Mouse (Mus musculus) limb, embryonic 12.5 days (tissue): ENCODE measurements around the gene Ap1s1. TPM values are rescaled to one million over a fixed set of nuclear protein-coding genes. Genes with fewer than 3 reads are reported as not detected.

Experiments used
- ATAC-seq: fragments of 200-750 bp; cut with Nextera tagmentation; 2 replicates; pipeline ENCODE4 v1.8.0; 2017; ENCODE audit warnings: low read depth, moderate TSS enrichment; ENCODE audit not compliant: insufficient number of reproducible peaks, insufficient read depth, low FRiP score, low TSS enrichment
- H3K27ac ChIP-seq: fragments of 300-500 bp; sonication (generic); 2 replicates; pipeline ENCODE4 v1.5.1; 2016; ENCODE audit warnings: mild to moderate bottlenecking, moderate library complexity
- H3K27me3 ChIP-seq: fragments of 300-500 bp; sonication (generic); 2 replicates; pipeline ENCODE4 v1.6.1; 2016; ENCODE audit warnings: mild to moderate bottlenecking, moderate library complexity
- H3K36me3 ChIP-seq: fragments of 300-500 bp; sonication (generic); 2 replicates; pipeline ENCODE4 v1.6.1; 2016; ENCODE audit warnings: mild to moderate bottlenecking, moderate library complexity
- H3K4me1 ChIP-seq: fragments of 300-500 bp; sonication (generic); replicated peaks from 2 replicates; pipeline ENCODE4 v1.6.1; 2016
- H3K4me2 ChIP-seq: fragments of 300-500 bp; sonication (generic); 2 replicates; pipeline ENCODE4 v1.6.1; 2016; ENCODE audit warnings: mild to moderate bottlenecking, moderate library complexity
- H3K4me3 ChIP-seq: fragments of 300-500 bp; sonication (generic); replicated peaks from 2 replicates; pipeline ENCODE4 v1.5.1; 2016; ENCODE audit warnings: mild to moderate bottlenecking
- H3K9ac ChIP-seq: fragments of 300-500 bp; sonication (generic); replicated peaks from 2 replicates; pipeline ENCODE4 v1.6.1; 2016; ENCODE audit warnings: mild to moderate bottlenecking, moderate library complexity
- H3K9me3 ChIP-seq: fragments of 300-500 bp; sonication (generic); 2 replicates; pipeline ENCODE4 v1.6.1; 2016; ENCODE audit warnings: mild to moderate bottlenecking, moderate library complexity
- WGBS: fragments of 180-500 bp; shearing (Covaris S2); methylation state at CpG from one replicate; pipeline ENCODE4 v1.1.7; 2016; 5-methylcytosine and 5-hydroxymethylcytosine counted together
- microRNA counts: library from miRNA; unstranded; fragments of <30 nt; microRNA quantifications from one replicate; lab custom pipeline; 2017
- microRNA-seq: library from miRNA; unstranded; fragments of <30 nt; microRNA quantifications from one replicate; pipeline ENCODE4, GENCODE M21; 2017
- polyA plus RNA-seq: library from polyadenylated mRNA; unstranded; fragments of >200 nt; fragmentation: Nextera tagmentation; extraction: Ambion mirVana; gene quantifications from 2 replicates; pipeline ENCODE4 v1.2.1, GENCODE M21; 2016

The Ap1s1 gene
- polyA plus RNA-seq, 1 experiment from 2014 or later = 153 TPM

DNA sequence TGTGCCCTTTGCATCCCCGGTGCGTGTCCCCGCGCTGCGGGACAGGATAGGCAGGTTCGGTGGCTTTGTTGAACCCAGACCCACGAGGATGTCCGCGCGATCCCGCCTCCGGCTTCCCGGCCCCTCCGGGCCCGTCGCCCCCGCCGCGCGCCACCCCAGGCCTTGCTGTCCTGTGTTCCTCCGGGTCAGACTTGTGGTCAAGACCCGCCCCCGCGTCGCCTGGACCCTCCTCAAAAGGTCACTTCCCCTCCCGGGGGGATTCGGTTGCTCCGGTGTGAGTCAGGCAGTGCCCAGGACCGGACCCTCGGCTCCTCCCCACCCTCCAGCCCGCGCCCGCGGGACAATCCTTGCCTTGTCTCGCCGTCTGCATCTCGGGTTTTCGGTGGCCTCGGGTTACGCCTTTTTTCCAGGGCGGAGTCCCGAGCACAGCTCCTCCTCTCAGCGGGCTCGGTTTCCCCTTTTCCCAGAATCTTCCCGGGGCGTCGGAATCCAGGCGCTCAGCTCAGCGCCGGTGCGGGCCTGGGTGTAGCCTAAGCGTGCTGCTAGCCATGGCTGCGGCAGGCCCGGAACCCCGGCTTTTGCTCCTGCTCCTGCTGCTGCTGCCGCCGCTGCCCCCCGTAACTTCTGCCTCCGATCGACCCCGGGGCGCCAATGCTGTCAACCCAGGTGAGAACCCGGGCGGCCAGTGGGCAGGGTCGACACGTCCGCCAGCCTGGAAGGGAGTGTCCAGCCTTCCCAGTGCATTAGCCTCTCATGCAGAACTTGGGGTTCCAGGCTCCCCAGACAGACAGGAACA, 58.6 kb downstream of the Ap1s1 start:
- Histone ChIP-seq H3K9me3 (no peaks in the 10 kb centered on the region), H3K36me3 (peaks cover 58% of the 10 kb centered on the region), H3K9ac (peak overlapping the region; percentile 96), H3K27ac (peak overlapping the region; percentile 99), H3K4me1 (peaks cover 15% of the 10 kb centered on the region), H3K4me2 (peak overlapping the region; percentile 87), H3K4me3 (peak overlapping the region; percentile 87), H3K27me3 (no peaks in the 10 kb centered on the region)
- WGBS = under 1% methylated on average over 67 of the region's 67 CpGs
- ATAC-seq = peak; percentile 60

DNA sequence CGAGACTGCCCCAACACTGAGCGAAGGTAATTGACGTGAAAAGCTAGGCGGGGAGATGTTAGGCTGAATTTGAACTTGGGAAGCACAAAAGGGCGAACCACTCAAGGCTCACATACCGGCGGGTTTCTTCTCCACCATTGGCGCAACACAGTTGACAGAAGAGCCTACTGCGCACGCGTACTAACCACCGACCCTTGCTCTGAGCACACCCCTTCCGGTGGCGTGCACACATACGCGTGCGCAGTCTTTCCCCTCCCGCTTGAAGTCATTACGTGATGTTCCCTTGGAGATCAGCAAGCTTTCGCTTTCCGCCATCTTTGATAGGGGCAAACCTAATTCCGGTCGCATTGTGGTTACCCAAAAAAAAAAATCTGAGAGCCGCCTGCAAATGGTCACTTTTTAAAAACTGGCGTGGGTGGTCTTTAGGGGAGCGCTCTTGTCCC, 59.2 kb downstream of the Ap1s1 start, which contains the start of gene Plod3:
TSS of gene Plod3 (plus strand) at position 325 of the 443 bp plus-strand sequence.
- Histone ChIP-seq H3K27me3 (no peaks in the 10 kb centered on the region), H3K4me2 (peak within 1 kb of the TSS; percentile 87), H3K9ac (peak within 1 kb of the TSS; percentile 96), H3K4me3 (peak within 1 kb of the TSS; percentile 87), H3K36me3 (peaks cover 58% of the 10 kb centered on the region), H3K4me1 (peaks cover 15% of the 10 kb centered on the region), H3K9me3 (no peaks in the 10 kb centered on the region), H3K27ac (peak within 1 kb of the TSS; percentile 99)
- WGBS = under 1% methylated on average over 26 of the region's 26 CpGs
- ATAC-seq = peak; percentile 82

MicroRNAs within 50 kb of the gene (microRNA counts, 519-probe panel; counts per million panel counts)
- not detected for microRNA mmu-miR-702 (lab: Ali Mortazavi, UCI)

Small RNA genes within 50 kb of the gene (microRNA-seq; reads per million reads assigned to microRNA genes)
- gene Mir702 = 49.7 reads per million, percentile 44 among the genes with 10 or more reads in this experiment

Other genes with a start within 250 kb of the Ap1s1 start
- 145 and 155 TPM in 2 replicates for gene Col26a1, start 162.9 kb downstream of the Ap1s1 start, polyA plus RNA-seq
- 65.7 and 69.8 TPM in 2 replicates for gene Ift22, start 138.0 kb downstream of the Ap1s1 start, polyA plus RNA-seq
- 263 and 269 TPM in 2 replicates for gene Fis1, start 92.9 kb downstream of the Ap1s1 start, polyA plus RNA-seq
- 0.10 and 0.36 TPM in 2 replicates for gene Cldn15, start 79.5 kb downstream of the Ap1s1 start, polyA plus RNA-seq
- gene Plod3, start 59.1 kb downstream of the Ap1s1 start, polyA plus RNA-seq = 39.5 and 42.3 TPM in 2 replicates
- gene Znhit1, start 58.1 kb downstream of the Ap1s1 start, polyA plus RNA-seq = 109 and 116 TPM in 2 replicates
- 0.09 and 0.25 TPM in 2 replicates for gene Vgf, start 19.7 kb downstream of the Ap1s1 start, polyA plus RNA-seq
- gene Serpine1, start 26.1 kb upstream of the Ap1s1 start, polyA plus RNA-seq = 0.38 and 0.44 TPM in 2 replicates
- 6.9 and 8.6 TPM in 2 replicates for gene Trim56, start 70.1 kb upstream of the Ap1s1 start, polyA plus RNA-seq
- gene Muc3, start 103.2 kb upstream of the Ap1s1 start, polyA plus RNA-seq = not detected in 2 replicates
- gene Muc3a, start 166.3 kb upstream of the Ap1s1 start, polyA plus RNA-seq = 0.10 TPM in 1 of 2 replicates, not detected in the other
- gene Ache, start 241.4 kb upstream of the Ap1s1 start, polyA plus RNA-seq = 7.7 and 8.3 TPM in 2 replicates
- gene Ufsp1, start 248.5 kb upstream of the Ap1s1 start, polyA plus RNA-seq = 6.7 and 6.8 TPM in 2 replicates